ENCODE assay signal across 14 mouse cellular contexts in genomic region chr6:93061741-93062140, GRCm38 (mm10).
"Had no signal": no experiment of that assay in that cellular context is flagged by ENCODE, and none has a peak within 500 bp of the region (broad histone marks: within the 10 kb centered on the region; RNA-seq: fewer than 3 reads in every experiment).

No protein-coding gene starts in this region.

- H3K4me2 ChIP-seq: neural tube, embryonic 15.5 days; stomach, embryonic 15.5 days had no signal

- H3K9ac ChIP-seq: neural tube, embryonic 15.5 days; stomach, embryonic 15.5 days had no signal

- H3K36me3 ChIP-seq: neural tube, embryonic 15.5 days; stomach, embryonic 15.5 days had no signal

- H3K9me3 ChIP-seq: neural tube, embryonic 15.5 days; stomach, embryonic 15.5 days had no signal

- DNase-seq: right cerebral cortex, adult 18-20 months; right cerebral cortex, postnatal 14 days; right cerebral cortex, postnatal 25 days; right cerebral cortex, postnatal 4 days; spleen, adult 18-20 months; thymus, adult 18-20 months; thymus, adult 2 months; thymus, postnatal 14 days; thymus, postnatal 25 days; thymus, postnatal 36 days; thymus, postnatal 4 days had no signal

- H3K27me3 ChIP-seq: neural tube, embryonic 15.5 days; stomach, embryonic 15.5 days had no signal

- H3K4me3 ChIP-seq: neural tube, embryonic 15.5 days; stomach, embryonic 15.5 days had no signal

- H3K27ac ChIP-seq: neural tube, embryonic 15.5 days; stomach, embryonic 15.5 days; stomach, postnatal 0 days had no signal
